Mouse (Mus musculus): ENCODE results near the gene Tiam1. TPM values are rescaled to one million over a fixed set of nuclear protein-coding genes. Genes with fewer than 3 reads are reported as not detected.

Gene Tiam1
- polyA plus RNA-seq, 1 experiment from 2014 or later: 24.1 TPM

GRCm38 (mm10) chr16:89817301-89817700 lies 326.3 kb downstream of the Tiam1 start:
- Histone ChIP-seq H3K9ac (ENCODE audit: low read length) (no peak overlapping the region), H3K27ac (ENCODE audit: low read length) (no peak overlapping the region), H3K9me3 (replicated peaks; ENCODE audit: control insufficient read depth, low read length) (no peaks in the 10 kb centered on the region), H3K4me3 (replicated peaks; ENCODE audit: low read length) (no peak overlapping the region), H3K4me2 (ENCODE audit: low read depth, low read length) (no peak overlapping the region), H3K27me3 (ENCODE audit: control insufficient read depth, insufficient read depth, low read length) (no peaks in the 10 kb centered on the region), H3K4me1 (ENCODE audit: control insufficient read depth, insufficient read depth, low read length) (no peaks in the 10 kb centered on the region), H3K36me3 (ENCODE audit: control insufficient read depth, insufficient read depth, low read length) (no peaks in the 10 kb centered on the region)
- WGBS: 41% methylated on average over 9 of the region's 9 CpGs
- ATAC-seq (ENCODE audit: insufficient read depth, low FRiP score): no peak

GRCm38 (mm10) chr16:89816506-89817172 lies 326.9 kb downstream of the Tiam1 start:
- no peak for ATAC-seq (ENCODE audit: insufficient read depth, low FRiP score)
- Histone ChIP-seq H3K4me3 (replicated peaks; ENCODE audit: low read length) (no peak overlapping the region), H3K27ac (ENCODE audit: low read length) (no peak overlapping the region), H3K4me1 (ENCODE audit: control insufficient read depth, insufficient read depth, low read length) (no peaks in the 10 kb centered on the region), H3K36me3 (ENCODE audit: control insufficient read depth, insufficient read depth, low read length) (no peaks in the 10 kb centered on the region), H3K9me3 (replicated peaks; ENCODE audit: control insufficient read depth, low read length) (no peaks in the 10 kb centered on the region), H3K27me3 (ENCODE audit: control insufficient read depth, insufficient read depth, low read length) (no peaks in the 10 kb centered on the region), H3K4me2 (ENCODE audit: low read depth, low read length) (no peak overlapping the region), H3K9ac (ENCODE audit: low read length) (no peak overlapping the region)
- 57% methylated on average over 13 of the region's 13 CpGs for WGBS

GRCm38 (mm10) chr16:89813536-89813935 lies 330.0 kb downstream of the Tiam1 start:
- ATAC-seq (ENCODE audit: insufficient read depth, low FRiP score): no peak
- H3K27me3 ChIP-seq (ENCODE audit: control insufficient read depth, insufficient read depth, low read length): no peaks in the 10 kb centered on the region
- WGBS: 84% methylated on average over 9 of the region's 9 CpGs

GRCm38 (mm10) chr16:89812891-89813290 lies 330.7 kb downstream of the Tiam1 start:
- peaks cover 8% of the 10 kb centered on the region; the same call in 1 of the 2 replicates for H3K36me3 ChIP-seq (ENCODE audit: control insufficient read depth, insufficient read depth, low read length)
- no peaks in the 10 kb centered on the region for H3K27me3 ChIP-seq (ENCODE audit: control insufficient read depth, insufficient read depth, low read length)
- no peak overlapping the region for H3K4me3 ChIP-seq (replicated peaks; ENCODE audit: low read length)
- H3K27ac ChIP-seq (ENCODE audit: low read length): no peak overlapping the region
- 80% methylated on average over 12 of the region's 12 CpGs for WGBS
- H3K9ac ChIP-seq (ENCODE audit: low read length): no peak overlapping the region
- no peak for ATAC-seq (ENCODE audit: insufficient read depth, low FRiP score)
- H3K4me2 ChIP-seq (ENCODE audit: low read depth, low read length): no peak overlapping the region
- H3K9me3 ChIP-seq (replicated peaks; ENCODE audit: control insufficient read depth, low read length): no peaks in the 10 kb centered on the region
- H3K4me1 ChIP-seq (ENCODE audit: control insufficient read depth, insufficient read depth, low read length): no peaks in the 10 kb centered on the region

More at GRCm38 (mm10) chr16:89813536-89813935, 330.0 kb downstream of the Tiam1 start:
- no peak overlapping the region for H3K27ac ChIP-seq (ENCODE audit: low read length)
- peaks cover 8% of the 10 kb centered on the region; the same call in 1 of the 2 replicates for H3K36me3 ChIP-seq (ENCODE audit: control insufficient read depth, insufficient read depth, low read length)
- H3K4me1 ChIP-seq (ENCODE audit: control insufficient read depth, insufficient read depth, low read length): no peaks in the 10 kb centered on the region
- no peak overlapping the region for H3K4me3 ChIP-seq (replicated peaks; ENCODE audit: low read length)
- no peak overlapping the region for H3K9ac ChIP-seq (ENCODE audit: low read length)
- no peaks in the 10 kb centered on the region for H3K9me3 ChIP-seq (replicated peaks; ENCODE audit: control insufficient read depth, low read length)
- H3K4me2 ChIP-seq (ENCODE audit: low read depth, low read length): no peak overlapping the region

GRCm38 (mm10) chr16:89810398-89810797 lies 333.2 kb downstream of the Tiam1 start:
- Histone ChIP-seq H3K27me3 (ENCODE audit: control insufficient read depth, insufficient read depth, low read length) (no peaks in the 10 kb centered on the region), H3K9ac (ENCODE audit: low read length) (no peak overlapping the region), H3K9me3 (replicated peaks; ENCODE audit: control insufficient read depth, low read length) (no peaks in the 10 kb centered on the region), H3K27ac (ENCODE audit: low read length) (no peak overlapping the region), H3K36me3 (ENCODE audit: control insufficient read depth, insufficient read depth, low read length) (peaks cover 8% of the 10 kb centered on the region; the same call in 1 of the 2 replicates), H3K4me1 (ENCODE audit: control insufficient read depth, insufficient read depth, low read length) (no peaks in the 10 kb centered on the region), H3K4me3 (replicated peaks; ENCODE audit: low read length) (no peak overlapping the region), H3K4me2 (ENCODE audit: low read depth, low read length) (no peak overlapping the region)
- ATAC-seq (ENCODE audit: insufficient read depth, low FRiP score): no peak
- WGBS: 85% methylated on average over 6 of the region's 6 CpGs

- Histone ChIP-seq H3K27ac (ENCODE audit: low read length) (no peak overlapping the region), H3K4me3 (replicated peaks; ENCODE audit: low read length) (no peak overlapping the region), H3K9me3 (replicated peaks; ENCODE audit: control insufficient read depth, low read length) (no peaks in the 10 kb centered on the region), H3K9ac (ENCODE audit: low read length) (no peak overlapping the region), H3K36me3 (ENCODE audit: control insufficient read depth, insufficient read depth, low read length) (peaks cover 14% of the 10 kb centered on the region), H3K27me3 (ENCODE audit: control insufficient read depth, insufficient read depth, low read length) (no peaks in the 10 kb centered on the region), H3K4me1 (ENCODE audit: control insufficient read depth, insufficient read depth, low read length) (no peaks in the 10 kb centered on the region), H3K4me2 (ENCODE audit: low read depth, low read length) (no peak overlapping the region)
- ATAC-seq (ENCODE audit: insufficient read depth, low FRiP score): no peak
- 59% methylated on average over 13 of the region's 13 CpGs for WGBS
These were observed 335.4 kb downstream of the Tiam1 start for GRCm38 (mm10) chr16:89808168-89808567.

GRCm38 (mm10) chr16:89805946-89806345 lies 337.6 kb downstream of the Tiam1 start:
- Histone ChIP-seq H3K36me3 (ENCODE audit: control insufficient read depth, insufficient read depth, low read length) (peaks cover 13% of the 10 kb centered on the region; the same call in 1 of the 2 replicates), H3K4me2 (ENCODE audit: low read depth, low read length) (no peak overlapping the region), H3K4me1 (ENCODE audit: control insufficient read depth, insufficient read depth, low read length) (no peaks in the 10 kb centered on the region), H3K4me3 (replicated peaks; ENCODE audit: low read length) (no peak overlapping the region), H3K27ac (ENCODE audit: low read length) (no peak overlapping the region), H3K9ac (ENCODE audit: low read length) (no peak overlapping the region), H3K27me3 (ENCODE audit: control insufficient read depth, insufficient read depth, low read length) (no peaks in the 10 kb centered on the region), H3K9me3 (replicated peaks; ENCODE audit: control insufficient read depth, low read length) (no peaks in the 10 kb centered on the region)
- WGBS: 72% methylated on average over 8 of the region's 8 CpGs
- no peak for ATAC-seq (ENCODE audit: insufficient read depth, low FRiP score)

- Histone ChIP-seq H3K27ac (ENCODE audit: low read length) (no peak overlapping the region), H3K4me1 (ENCODE audit: control insufficient read depth, insufficient read depth, low read length) (no peaks in the 10 kb centered on the region), H3K9ac (ENCODE audit: low read length) (no peak overlapping the region), H3K9me3 (replicated peaks; ENCODE audit: control insufficient read depth, low read length) (no peaks in the 10 kb centered on the region), H3K27me3 (ENCODE audit: control insufficient read depth, insufficient read depth, low read length) (no peaks in the 10 kb centered on the region), H3K4me2 (ENCODE audit: low read depth, low read length) (no peak overlapping the region), H3K36me3 (ENCODE audit: control insufficient read depth, insufficient read depth, low read length) (peaks cover 9% of the 10 kb centered on the region; the same call in 1 of the 2 replicates), H3K4me3 (replicated peaks; ENCODE audit: low read length) (no peak overlapping the region)
- 96% methylated on average over 12 of the region's 12 CpGs for WGBS
- ATAC-seq (ENCODE audit: insufficient read depth, low FRiP score): no peak
These were observed 338.4 kb downstream of the Tiam1 start for GRCm38 (mm10) chr16:89805210-89805609.

GRCm38 (mm10) chr16:89801493-89801892 lies 342.1 kb downstream of the Tiam1 start:
- Histone ChIP-seq H3K27ac (ENCODE audit: low read length) (no peak overlapping the region), H3K27me3 (ENCODE audit: control insufficient read depth, insufficient read depth, low read length) (no peaks in the 10 kb centered on the region), H3K4me3 (replicated peaks; ENCODE audit: low read length) (no peak overlapping the region), H3K9ac (ENCODE audit: low read length) (no peak overlapping the region), H3K4me1 (ENCODE audit: control insufficient read depth, insufficient read depth, low read length) (no peaks in the 10 kb centered on the region), H3K36me3 (ENCODE audit: control insufficient read depth, insufficient read depth, low read length) (peaks cover 16% of the 10 kb centered on the region; the same call in 1 of the 2 replicates), H3K9me3 (replicated peaks; ENCODE audit: control insufficient read depth, low read length) (no peaks in the 10 kb centered on the region), H3K4me2 (ENCODE audit: low read depth, low read length) (no peak overlapping the region)
- WGBS: 80% methylated on average over 5 of the region's 5 CpGs
- no peak for ATAC-seq (ENCODE audit: insufficient read depth, low FRiP score)

All from stomach, embryonic 16.5 days (tissue).